Comparison of ENCODE assay signal across 20 mouse cellular contexts in genomic region chr13:63402823-63403222, GRCm38 (mm10).
DNase-seq lines count a peak whose midpoint lies in the region; ATAC-seq and TF ChIP-seq lines count a peak whose summit lies in the region.
"Had no signal": no experiment of that assay in that cellular context is flagged by ENCODE, and none has a peak within 500 bp of the region (broad histone marks: within the 10 kb centered on the region; RNA-seq: fewer than 3 reads in every experiment).

No protein-coding gene starts in this region.

- TF ChIP-seq CTCF in lung, embryonic 14.5 days (IDR thresholded peaks at IDR 0.05; ENCODE audit: low read depth): no peak
- no peak for TF ChIP-seq CTCF in cerebellum, adult 2 months (IDR thresholded peaks at IDR 0.05; ENCODE audit: borderline replicate concordance, insufficient read depth, low read depth, low read length)

- no peak for TF ChIP-seq POLR2A in cerebellum, adult 2 months (IDR thresholded peaks at IDR 0.05; ENCODE audit: borderline replicate concordance, insufficient read depth, low read length)

- H3K4me3 ChIP-seq in lung, embryonic 14.5 days (ENCODE audit: low read depth, low read length): no peak overlapping the region
- H3K4me3 ChIP-seq in cerebellum, adult 2 months (replicated peaks; ENCODE audit: insufficient read depth, low read depth, low read length): no peak overlapping the region
- no peak overlapping the region for H3K4me3 ChIP-seq in liver, embryonic 11.5 days (ENCODE audit: low read depth, low read length)
- H3K4me3 ChIP-seq: embryonic facial prominence, embryonic 15.5 days; forebrain, embryonic 10.5 days; heart, embryonic 15.5 days; hindbrain, embryonic 15.5 days; limb, embryonic 12.5 days; neural tube, embryonic 13.5 days had no signal

- no peaks in the 10 kb centered on the region for H3K9me3 ChIP-seq in lung, embryonic 14.5 days (ENCODE audit: low read depth, low read length)
- no peaks in the 10 kb centered on the region for H3K9me3 ChIP-seq in liver, embryonic 11.5 days (ENCODE audit: control insufficient read depth, low read length)
- H3K9me3 ChIP-seq: embryonic facial prominence, embryonic 15.5 days; forebrain, embryonic 10.5 days; heart, embryonic 15.5 days; hindbrain, embryonic 15.5 days; limb, embryonic 12.5 days; neural tube, embryonic 13.5 days had no signal

- DNase-seq in lung, embryonic 14.5 days: no peak
- no peak for DNase-seq in lung, postnatal 10 days
- DNase-seq in cerebellum, adult 2 months: peak; percentile 38 to 67
- peak; percentile 25 to 27 for DNase-seq in cerebellum, postnatal 36 days
- peak; percentile 18 for DNase-seq in skeletal muscle tissue, adult 2 months (ENCODE audit: low read depth, low spot score)
- DNase-seq in liver, embryonic 11.5 days (ENCODE audit: low spot score): no peak
- no peak for DNase-seq in adrenal gland, postnatal 10 days
- DNase-seq: adrenal gland, postnatal 36 days; embryo, embryonic 11 days; gastrocnemius, postnatal 10 days; kidney, adult 18-20 months; kidney, postnatal 14 days; lung, postnatal 14 days had no signal

- no peak overlapping the region for H3K27ac ChIP-seq in lung, embryonic 14.5 days (ENCODE audit: low read depth)
- 0 out of 2 replicates have a peak overlapping the region, but pooled peaks have one; percentile 4 for H3K27ac ChIP-seq in cerebellum, adult 2 months (ENCODE audit: insufficient read depth, low read length)
- H3K27ac ChIP-seq in liver, embryonic 11.5 days (ENCODE audit: low read depth, low read length): no peak overlapping the region
- H3K27ac ChIP-seq: embryonic facial prominence, embryonic 15.5 days; forebrain, embryonic 10.5 days; heart, embryonic 15.5 days; hindbrain, embryonic 15.5 days; limb, embryonic 12.5 days; liver, embryonic 14.5 days; neural tube, embryonic 13.5 days had no signal

- WGBS in lung, embryonic 14.5 days: 46% methylated on average over 2 of the region's 2 CpGs
- WGBS in cerebellum, adult 2 months: 30% methylated on average over 2 of the region's 2 CpGs
- WGBS in liver, embryonic 11.5 days: 60% methylated on average over 2 of the region's 2 CpGs

- H3K4me2 ChIP-seq in lung, embryonic 14.5 days: no peak overlapping the region
- H3K4me2 ChIP-seq in liver, embryonic 11.5 days: no peak overlapping the region
- H3K4me2 ChIP-seq: embryonic facial prominence, embryonic 15.5 days; heart, embryonic 15.5 days; hindbrain, embryonic 15.5 days; limb, embryonic 12.5 days; neural tube, embryonic 13.5 days had no signal

- peak overlapping the region; percentile 2; the same call in 1 of the 2 replicates for H3K9ac ChIP-seq in lung, embryonic 14.5 days
- H3K9ac ChIP-seq in liver, embryonic 11.5 days (ENCODE audit: low read depth, low read length): no peak overlapping the region
- H3K9ac ChIP-seq: embryonic facial prominence, embryonic 15.5 days; heart, embryonic 15.5 days; hindbrain, embryonic 15.5 days; limb, embryonic 12.5 days; liver, embryonic 14.5 days; neural tube, embryonic 13.5 days had no signal

- peaks cover 3% of the 10 kb centered on the region; the same call in 1 of the 2 replicates for H3K4me1 ChIP-seq in lung, embryonic 14.5 days (ENCODE audit: insufficient read depth)
- H3K4me1 ChIP-seq in cerebellum, adult 2 months (ENCODE audit: control insufficient read depth, insufficient read depth, low read length): peaks cover 10% of the 10 kb centered on the region
- no peaks in the 10 kb centered on the region for H3K4me1 ChIP-seq in liver, embryonic 11.5 days (replicated peaks; ENCODE audit: control insufficient read depth, insufficient read depth, low read length)
- H3K4me1 ChIP-seq: embryonic facial prominence, embryonic 15.5 days; hindbrain, embryonic 15.5 days; neural tube, embryonic 13.5 days had no signal

- no peaks in the 10 kb centered on the region for H3K36me3 ChIP-seq in lung, embryonic 14.5 days (ENCODE audit: insufficient read depth)
- H3K36me3 ChIP-seq in liver, embryonic 11.5 days (ENCODE audit: control insufficient read depth, insufficient read depth, low read length): no peaks in the 10 kb centered on the region
- H3K36me3 ChIP-seq: embryonic facial prominence, embryonic 15.5 days; forebrain, embryonic 10.5 days; heart, embryonic 15.5 days; hindbrain, embryonic 15.5 days; limb, embryonic 12.5 days had no signal

- ATAC-seq in lung, embryonic 14.5 days (ENCODE audit: insufficient read depth): no peak
- ATAC-seq in liver, embryonic 11.5 days (replicated peaks; ENCODE audit: low FRiP score): no peak

- H3K27me3 ChIP-seq in lung, embryonic 14.5 days (ENCODE audit: insufficient read depth, low read length): no peaks in the 10 kb centered on the region
- H3K27me3 ChIP-seq in cerebellum, adult 2 months (ENCODE audit: control insufficient read depth, insufficient read depth, low read length): no peaks in the 10 kb centered on the region
- no peaks in the 10 kb centered on the region for H3K27me3 ChIP-seq in liver, embryonic 11.5 days (replicated peaks; ENCODE audit: control insufficient read depth, insufficient read depth, low read length)
- H3K27me3 ChIP-seq: embryonic facial prominence, embryonic 15.5 days; heart, embryonic 15.5 days; hindbrain, embryonic 15.5 days; limb, embryonic 12.5 days; neural tube, embryonic 13.5 days had no signal

Comparison
In these comparisons a context has a peak if more than half of its experiments do, and no peak if none do; other contexts are left out.
1. DNase-seq: peak in cerebellum, adult 2 months (2 of 2), cerebellum, postnatal 36 days (2 of 2) and skeletal muscle tissue, adult 2 months (single experiment); none in lung, embryonic 14.5 days (single experiment), lung, postnatal 10 days (single experiment), liver, embryonic 11.5 days (single experiment) and adrenal gland, postnatal 10 days (single experiment).